Mouse (Mus musculus) monocyte, adult 5-6 weeks (primary cell): ENCODE data around the gene Rps15. TPM values are rescaled to one million over a fixed set of nuclear protein-coding genes. Genes with fewer than 3 reads are reported as not detected.

Source experiments
- ATAC-seq: fragments of 153-309, 156-312 bp; replicated peaks from 2 replicates; pipeline ENCODE4 v1.8.0; 2017; ENCODE audit warnings: mild to moderate bottlenecking; ENCODE audit not compliant: low TSS enrichment, insufficient number of reproducible peaks, severe bottlenecking, poor library complexity, low FRiP score
- total RNA-seq: library from RNA; stranded (forward); fragments of 200-1000, 200-491, 200-594 nt; gene quantifications from 3 replicates; pipeline ENCODE4 v1.2.3, GENCODE M21; 2017

The Rps15 gene
- total RNA-seq, 1 experiment from 2014 or later: 1,393 TPM

DNA sequence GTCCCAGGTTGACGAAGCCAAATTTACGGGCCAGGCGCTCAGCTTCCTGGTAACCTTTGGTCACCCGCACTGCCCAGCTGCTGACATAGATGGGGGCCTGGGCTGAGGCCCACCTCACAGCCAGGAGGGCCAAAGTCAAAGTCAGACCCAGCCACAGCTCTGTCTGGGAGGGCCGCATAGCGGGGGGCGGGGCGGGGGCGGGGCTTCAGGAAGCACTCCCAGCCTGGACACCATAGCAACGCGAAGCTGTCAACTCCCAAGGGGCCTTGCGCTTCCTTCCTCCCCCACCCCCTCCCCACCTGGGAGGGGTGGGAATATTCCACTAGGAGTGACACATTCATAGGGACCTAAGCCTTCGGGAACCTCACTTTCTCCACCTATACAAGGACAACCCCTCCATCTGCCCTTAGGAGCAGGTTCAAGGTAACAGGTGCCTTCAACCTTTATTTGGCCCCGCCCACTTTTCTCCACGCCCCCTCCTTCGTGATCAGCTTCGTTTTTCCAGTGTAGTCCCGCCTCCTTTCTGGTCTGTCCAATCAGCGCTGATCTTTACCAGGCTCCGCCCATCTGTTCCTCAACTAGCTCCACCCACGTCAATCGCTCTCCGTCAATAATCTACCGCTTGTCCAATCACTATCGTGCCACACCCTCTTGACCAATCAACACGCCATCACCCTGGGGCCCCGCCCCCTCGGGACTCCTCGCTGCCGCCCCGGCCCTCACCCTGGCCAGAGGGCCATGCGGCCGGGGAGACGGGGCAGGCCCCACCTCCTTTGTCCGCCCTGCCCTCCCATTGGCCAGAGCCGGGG, 37.2 kb downstream of the Rps15 start, which contains the start of the genes Pcsk4 and Reep6:
Gene Pcsk4, minus strand, starts transcription at position 226 of the 809 bp plus-strand sequence.
Gene Reep6, plus strand, starts transcription at position 681 of the 809 bp plus-strand sequence.
- ATAC-seq: peak; percentile 90

DNA sequence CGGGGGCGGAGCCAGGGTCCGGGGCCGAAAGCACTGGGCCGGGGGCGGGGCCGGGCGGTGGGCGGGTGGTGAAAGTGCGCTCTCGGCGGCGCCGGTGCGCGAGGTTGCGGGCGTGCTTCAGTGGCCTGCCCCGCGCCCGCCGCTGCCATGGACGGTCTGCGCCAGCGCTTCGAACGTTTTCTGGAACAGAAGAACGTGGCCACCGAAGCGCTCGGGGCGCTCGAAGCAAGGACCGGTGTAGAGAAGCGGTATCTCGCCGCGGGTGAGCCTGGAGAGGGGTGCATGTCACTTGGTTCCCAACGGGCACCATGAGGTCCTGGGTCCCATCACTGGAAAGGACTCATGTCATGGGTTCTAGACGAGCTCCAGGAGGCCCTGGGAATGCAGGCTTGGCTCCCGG, 37.8 kb downstream of the Rps15 start:
- no peak for ATAC-seq

DNA sequence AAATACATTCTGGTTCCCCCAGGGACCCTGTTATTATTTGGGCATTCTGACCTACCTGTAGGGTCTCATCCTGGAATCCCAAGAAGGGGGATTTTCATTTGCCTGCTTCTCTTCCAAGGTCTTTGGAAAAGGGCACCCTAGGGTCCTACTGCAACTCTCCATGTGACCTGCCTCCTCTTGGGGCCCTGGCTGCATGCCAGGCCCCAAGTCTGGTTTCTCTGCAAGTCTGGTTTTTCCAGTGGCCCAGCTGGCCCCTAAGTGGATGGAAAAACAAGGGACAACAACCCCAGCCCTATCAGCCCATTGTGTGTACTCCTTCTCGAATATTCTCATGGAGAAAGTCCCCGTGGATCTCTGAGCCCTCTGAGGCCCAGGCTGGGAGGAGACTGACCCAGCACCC, 38.6 kb downstream of the Rps15 start:
- ATAC-seq: no peak

DNA sequence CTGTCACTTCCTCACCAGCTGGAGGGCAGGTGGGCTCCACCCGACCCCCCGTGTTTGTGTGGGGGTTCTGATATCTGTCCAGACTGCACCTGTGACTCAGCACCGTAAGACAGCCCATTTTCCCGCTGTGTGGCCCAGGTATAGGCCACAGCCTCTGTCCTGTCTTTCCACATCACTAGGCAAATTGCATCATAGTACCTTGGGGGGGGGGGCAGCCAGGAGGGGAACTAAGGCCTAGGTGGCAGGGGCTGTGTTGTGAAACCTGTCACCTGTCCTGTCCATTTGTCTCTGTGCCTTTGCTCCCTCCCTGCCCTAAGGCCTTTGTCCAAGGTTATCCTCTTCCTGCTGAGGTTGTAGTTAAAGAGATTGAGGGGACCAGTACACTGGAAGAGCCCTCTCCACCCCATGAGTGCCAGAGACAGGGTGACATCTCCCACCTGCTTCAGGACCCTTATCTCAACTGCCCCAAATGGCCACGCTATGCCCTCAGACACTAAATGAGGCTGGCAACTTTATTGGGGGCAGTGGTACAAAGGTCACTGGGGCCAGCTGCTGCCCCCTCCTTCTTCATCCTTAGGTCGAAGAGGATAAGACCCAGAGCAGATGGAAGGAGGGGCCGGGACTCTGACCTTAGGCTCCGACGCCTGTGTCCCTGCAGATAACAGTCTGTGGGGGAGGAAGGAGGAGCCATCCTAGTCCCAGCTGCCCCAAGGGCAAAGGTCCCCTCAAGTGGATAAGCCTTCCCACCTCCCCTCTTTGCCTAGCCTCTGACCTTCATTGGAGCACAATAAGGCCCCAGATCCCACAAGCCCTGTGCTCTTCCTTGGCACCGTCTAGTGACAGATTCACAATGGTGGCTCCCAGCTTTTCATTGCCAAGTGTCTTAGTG, 39.6 kb downstream of the Rps15 start:
- ATAC-seq: no peak

DNA sequence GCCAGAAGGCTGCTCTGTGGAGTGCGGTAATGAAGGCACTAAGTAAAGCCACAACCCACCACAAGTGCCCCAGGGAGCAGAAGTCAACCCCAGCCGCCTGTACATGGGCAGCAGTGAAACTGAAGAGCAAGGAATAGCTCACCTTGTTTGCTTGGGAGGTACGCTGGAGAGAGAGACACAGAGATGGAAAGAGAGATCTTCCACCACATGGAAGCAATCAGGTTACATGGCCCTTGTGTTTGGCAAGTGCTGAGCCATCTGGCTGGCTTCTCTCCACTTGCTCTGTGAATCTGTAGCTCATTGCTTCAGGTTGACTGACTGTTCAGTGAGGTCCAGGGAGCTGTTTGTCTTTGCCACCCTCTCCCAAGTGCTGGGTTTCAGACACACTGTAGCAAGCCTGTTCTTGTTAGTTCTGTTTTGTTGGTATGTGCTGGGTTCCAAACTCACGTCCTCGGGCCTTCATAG, 40.3 kb downstream of the Rps15 start:
- ATAC-seq: no peak

DNA sequence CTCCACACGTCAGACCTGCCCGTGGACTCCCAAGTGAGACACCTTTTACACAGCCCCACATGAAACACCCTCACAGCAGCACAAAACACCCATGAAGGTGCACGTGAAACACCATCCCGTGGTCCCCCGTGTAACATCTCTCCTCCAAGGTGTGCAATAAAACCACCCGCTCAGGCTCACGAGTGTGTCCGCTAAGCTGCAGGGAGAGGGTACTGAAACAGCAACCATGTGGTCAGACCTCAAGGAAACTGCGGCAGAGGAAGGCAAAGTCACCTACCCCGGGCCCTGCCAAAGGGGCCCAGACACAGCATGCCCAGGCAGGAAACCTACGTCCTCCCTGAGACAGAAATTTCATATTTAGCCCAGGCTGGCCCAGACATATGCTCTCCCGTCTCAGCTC, 44.0 kb downstream of the Rps15 start:
- no peak for ATAC-seq

DNA sequence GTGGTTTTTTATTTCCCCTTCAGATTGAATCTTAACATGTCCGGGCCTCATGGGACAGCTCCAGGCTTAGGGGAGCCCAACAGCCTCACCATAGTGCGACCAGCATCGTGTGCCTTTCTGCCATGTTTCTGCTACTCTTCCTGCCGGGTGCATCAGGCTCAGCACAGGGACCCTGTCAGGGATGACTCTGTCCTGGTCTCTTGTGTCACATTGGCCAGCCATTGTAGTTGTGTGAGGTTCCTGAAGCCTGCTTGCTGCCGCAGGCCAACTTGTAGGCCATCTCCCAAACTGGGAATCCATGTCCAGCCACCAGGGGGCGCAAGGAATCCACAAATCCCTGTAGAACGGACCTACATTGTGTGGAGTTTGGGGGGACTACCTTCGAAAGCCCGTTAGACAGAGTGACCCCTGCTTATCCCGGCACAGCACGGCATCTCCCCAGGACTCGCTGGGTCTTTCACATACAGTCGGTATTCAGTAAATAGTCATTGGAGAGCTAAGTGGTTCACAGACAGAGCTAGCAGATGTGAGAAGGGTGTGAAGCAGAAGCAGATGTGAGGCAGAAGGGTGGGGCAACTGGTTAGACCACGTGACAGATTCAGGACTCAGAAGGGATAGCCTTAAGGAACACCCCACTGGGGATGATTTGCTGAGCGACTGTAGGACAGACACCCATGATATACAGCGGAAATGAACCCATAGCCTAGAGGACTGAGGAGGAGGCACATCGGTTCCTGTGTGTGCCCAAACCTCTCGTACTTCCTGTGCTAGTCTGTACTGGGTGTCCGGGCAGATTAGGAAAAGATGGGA, 47.9 kb downstream of the Rps15 start:
- ATAC-seq: peak; percentile 57

DNA sequence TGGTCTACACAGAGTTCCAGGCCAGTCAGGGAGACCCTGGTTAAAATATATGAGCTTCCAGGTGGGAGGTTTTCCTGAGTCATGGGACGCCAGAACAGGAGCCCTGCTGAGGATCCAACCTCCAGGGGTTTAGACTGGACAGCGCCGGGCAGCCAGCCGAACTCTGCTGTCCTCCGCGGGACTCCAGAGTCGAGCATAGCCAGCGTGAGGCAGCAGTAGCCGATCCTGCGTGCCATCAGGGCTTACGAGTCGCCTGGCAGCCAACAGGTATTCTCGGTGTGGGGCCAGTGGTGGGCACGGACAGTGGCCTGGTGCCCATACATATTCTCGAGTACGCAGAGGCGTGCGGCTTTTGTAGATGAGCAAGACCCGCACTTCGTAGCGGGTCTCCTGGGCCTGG, 48.8 kb downstream of the Rps15 start:
- no peak for ATAC-seq

DNA sequence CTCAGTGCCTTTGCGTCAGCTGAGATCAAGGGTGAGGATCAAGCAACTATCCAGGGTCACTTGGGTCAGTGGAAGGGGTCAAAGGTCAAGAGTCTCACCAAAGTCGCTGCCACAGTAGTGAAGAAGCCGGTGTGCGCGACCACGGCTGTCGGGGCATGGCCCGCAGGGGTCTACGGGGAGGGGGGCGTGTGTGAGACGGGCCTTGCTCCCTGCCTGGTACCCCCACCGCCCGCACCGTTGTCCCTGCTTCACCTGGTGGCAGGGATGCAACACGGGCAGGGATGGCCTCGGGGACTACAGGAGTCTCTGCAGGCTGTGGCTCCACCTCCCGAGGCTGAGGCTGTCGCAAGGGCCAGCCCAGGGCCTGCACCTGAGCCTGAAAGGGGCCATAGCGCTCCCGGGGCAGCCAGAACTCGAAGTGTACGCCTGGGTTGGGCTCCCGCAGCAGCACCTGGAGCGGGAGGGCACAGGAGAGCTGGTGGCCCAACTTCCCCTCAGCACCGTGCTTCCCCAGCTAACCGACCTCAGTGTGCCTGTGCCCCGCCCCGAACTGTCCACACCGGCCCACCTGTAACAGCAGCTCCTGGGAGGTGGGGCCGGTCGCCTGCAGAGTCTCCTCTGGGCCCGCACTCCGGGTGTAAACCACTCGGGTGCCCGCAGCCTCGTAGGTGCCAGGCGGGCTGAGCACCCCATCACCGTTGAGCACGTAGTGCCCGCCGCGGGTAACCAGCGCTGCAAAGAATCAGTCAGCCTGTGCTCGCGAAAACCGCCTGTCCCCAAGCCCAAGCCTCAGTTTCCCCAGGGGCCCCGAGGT, 49.4 kb downstream of the Rps15 start:
- no peak for ATAC-seq

DNA sequence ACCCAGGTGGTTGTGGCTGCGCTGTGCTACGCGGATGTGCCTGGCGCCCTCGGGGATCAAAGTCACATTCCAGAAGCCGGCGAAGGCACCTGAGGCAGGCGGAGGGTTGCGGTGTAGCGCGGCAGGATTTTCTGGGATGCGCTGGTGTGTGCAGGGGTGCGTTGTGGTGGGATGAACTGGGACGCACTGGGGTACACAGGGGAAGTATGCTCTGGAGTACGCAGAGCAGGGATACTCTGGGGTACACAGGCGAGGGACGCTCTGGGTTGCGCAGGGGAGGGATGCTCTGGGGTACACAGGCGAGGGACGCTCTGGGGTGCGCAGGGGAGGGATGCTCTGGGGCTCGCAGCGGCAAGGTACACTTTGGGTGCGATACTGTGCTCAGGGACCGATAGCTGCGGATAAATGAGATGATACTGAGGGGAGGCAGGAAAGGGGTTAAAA, 50.1 kb downstream of the Rps15 start:
- ATAC-seq: no peak

DNA sequence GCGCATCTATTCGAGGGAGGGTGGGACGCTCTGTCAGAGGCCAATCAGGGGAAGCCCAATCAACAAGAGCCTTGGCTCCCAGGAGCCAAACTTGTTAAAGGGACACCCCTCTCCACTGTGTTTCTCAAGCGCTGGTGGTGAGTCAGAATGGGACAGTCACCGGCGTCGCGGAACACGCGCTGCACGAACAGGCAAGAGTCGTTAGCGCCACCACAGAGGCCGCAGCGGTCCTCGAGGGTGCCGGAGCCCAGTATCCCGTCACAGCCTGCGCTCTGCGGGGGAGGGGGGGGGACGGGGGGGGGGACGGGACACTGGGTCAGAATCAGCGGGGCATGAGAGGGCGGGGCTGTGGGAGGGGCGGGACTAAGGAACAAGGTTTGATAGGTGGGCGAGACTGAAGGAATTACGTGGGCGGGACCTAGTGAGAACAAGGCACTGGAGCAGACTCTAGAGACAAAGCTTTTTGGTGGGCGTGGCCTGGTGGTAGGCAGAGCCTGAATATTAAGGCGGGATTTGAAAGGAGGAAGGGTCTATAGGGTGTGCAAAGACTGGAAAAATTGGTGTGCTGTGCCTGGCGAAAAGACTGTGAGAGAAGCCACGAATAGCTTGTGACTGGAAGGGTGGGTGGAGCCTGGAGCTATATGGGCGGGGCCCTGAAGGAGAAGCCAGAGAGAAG, 50.6 kb downstream of the Rps15 start:
- peak; percentile 47 for ATAC-seq

DNA sequence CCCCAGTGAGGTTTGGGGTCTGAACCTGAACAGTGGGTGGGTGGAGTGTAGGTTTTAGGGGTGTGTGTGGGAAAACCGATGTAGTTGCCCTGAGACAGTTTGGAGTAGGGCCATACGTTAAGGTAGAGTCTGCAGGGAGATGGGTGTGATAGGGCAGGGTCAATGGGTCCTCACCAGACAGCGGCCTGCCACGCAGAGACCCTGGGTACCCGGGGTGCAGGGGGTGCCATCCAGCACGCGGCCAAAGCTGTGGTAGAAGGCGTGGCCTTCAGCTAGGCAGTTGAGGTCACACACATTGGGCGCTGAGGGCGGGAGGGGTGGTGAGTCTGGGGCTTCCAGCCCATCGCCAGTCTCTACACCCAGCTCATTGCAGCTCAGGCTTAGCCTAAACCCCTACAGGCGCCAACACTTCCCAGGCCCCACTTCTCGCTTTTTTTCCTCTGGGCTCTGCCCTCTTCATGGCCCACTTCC, 51.2 kb downstream of the Rps15 start:
- ATAC-seq: no peak

Other genes starting within 250 kb of the Rps15 start
- 250 to 253 TPM (median 251 TPM) in 3 replicates for gene Gpx4, start 245.3 kb upstream of the Rps15 start, total RNA-seq
- gene Sbno2, start 186.9 kb upstream of the Rps15 start, total RNA-seq: 50.6 to 75.0 TPM (median 51.9 TPM) in 3 replicates
- 155 to 177 TPM (median 155 TPM) in 3 replicates for gene Stk11, start 176.7 kb upstream of the Rps15 start, total RNA-seq
- gene Atp5d, start 153.8 kb upstream of the Rps15 start, total RNA-seq: 26.1 to 49.8 TPM (median 29.5 TPM) in 3 replicates
- 0.29 to 5.8 TPM (median 4.1 TPM) in 3 replicates for gene Cbarp, start 151.6 kb upstream of the Rps15 start, total RNA-seq
- gene Midn, start 144.2 kb upstream of the Rps15 start, total RNA-seq: 27.3 to 65.5 TPM (median 29.9 TPM) in 3 replicates
- 137 to 163 TPM (median 145 TPM) in 3 replicates for gene Cirbp, start 126.5 kb upstream of the Rps15 start, total RNA-seq
- gene 1600002K03Rik, start 119.5 kb upstream of the Rps15 start, total RNA-seq: 16.2 to 29.1 TPM (median 18.0 TPM) in 3 replicates
- gene Efna2, start 113.0 kb upstream of the Rps15 start, total RNA-seq: 1.0 TPM in 1 of 3 replicates, not detected in the others
- gene Mum1, start 66.0 kb upstream of the Rps15 start, total RNA-seq: 43.7 to 46.7 TPM (median 46.2 TPM) in 3 replicates
- 60.9 to 74.8 TPM (median 61.4 TPM) in 3 replicates for gene Ndufs7, start 43.3 kb upstream of the Rps15 start, total RNA-seq
- 3.8 to 4.7 TPM in 2 of 3 replicates, not detected in the other for gene Gamt, start 31.4 kb upstream of the Rps15 start, total RNA-seq
- gene Dazap1, start 31.0 kb upstream of the Rps15 start, total RNA-seq: 85.1 to 132 TPM (median 92.5 TPM) in 3 replicates
- gene Apc2, start 3.5 kb downstream of the Rps15 start, total RNA-seq: 2.3 TPM in 1 of 3 replicates, not detected in the others
- gene 2310011J03Rik, start 28.1 kb downstream of the Rps15 start, total RNA-seq: 23.5 to 28.1 TPM (median 27.6 TPM) in 3 replicates
- 0.57 TPM in 1 of 3 replicates, not detected in the others for gene Pcsk4, start 37.0 kb downstream of the Rps15 start, total RNA-seq
- gene Reep6, start 37.5 kb downstream of the Rps15 start, total RNA-seq: not detected in 3 replicates
- gene Adamtsl5, start 56.0 kb downstream of the Rps15 start, total RNA-seq: 0.10 to 0.43 TPM in 2 of 3 replicates, not detected in the other
- gene Plk5, start 64.0 kb downstream of the Rps15 start, total RNA-seq: not detected in 3 replicates
- gene Mex3d, start 95.2 kb downstream of the Rps15 start, total RNA-seq: 4.1 to 5.3 TPM (median 5.2 TPM) in 3 replicates
- 11.4 to 34.6 TPM (median 18.6 TPM) in 3 replicates for gene Mbd3, start 107.1 kb downstream of the Rps15 start, total RNA-seq
- 56.9 to 82.5 TPM (median 76.8 TPM) in 3 replicates for gene Uqcr11, start 114.4 kb downstream of the Rps15 start, total RNA-seq
- 18.9 to 30.0 TPM (median 26.1 TPM) in 3 replicates for gene Tcf3, start 141.2 kb downstream of the Rps15 start, total RNA-seq
- not detected in 3 replicates for gene Onecut3, start 202.4 kb downstream of the Rps15 start, total RNA-seq
- gene Atp8b3, start 246.7 kb downstream of the Rps15 start, total RNA-seq: 1.0 to 1.6 TPM in 2 of 3 replicates, not detected in the other